13 mouse cellular contexts compared by ENCODE assay signal in the genomic region with DNA sequence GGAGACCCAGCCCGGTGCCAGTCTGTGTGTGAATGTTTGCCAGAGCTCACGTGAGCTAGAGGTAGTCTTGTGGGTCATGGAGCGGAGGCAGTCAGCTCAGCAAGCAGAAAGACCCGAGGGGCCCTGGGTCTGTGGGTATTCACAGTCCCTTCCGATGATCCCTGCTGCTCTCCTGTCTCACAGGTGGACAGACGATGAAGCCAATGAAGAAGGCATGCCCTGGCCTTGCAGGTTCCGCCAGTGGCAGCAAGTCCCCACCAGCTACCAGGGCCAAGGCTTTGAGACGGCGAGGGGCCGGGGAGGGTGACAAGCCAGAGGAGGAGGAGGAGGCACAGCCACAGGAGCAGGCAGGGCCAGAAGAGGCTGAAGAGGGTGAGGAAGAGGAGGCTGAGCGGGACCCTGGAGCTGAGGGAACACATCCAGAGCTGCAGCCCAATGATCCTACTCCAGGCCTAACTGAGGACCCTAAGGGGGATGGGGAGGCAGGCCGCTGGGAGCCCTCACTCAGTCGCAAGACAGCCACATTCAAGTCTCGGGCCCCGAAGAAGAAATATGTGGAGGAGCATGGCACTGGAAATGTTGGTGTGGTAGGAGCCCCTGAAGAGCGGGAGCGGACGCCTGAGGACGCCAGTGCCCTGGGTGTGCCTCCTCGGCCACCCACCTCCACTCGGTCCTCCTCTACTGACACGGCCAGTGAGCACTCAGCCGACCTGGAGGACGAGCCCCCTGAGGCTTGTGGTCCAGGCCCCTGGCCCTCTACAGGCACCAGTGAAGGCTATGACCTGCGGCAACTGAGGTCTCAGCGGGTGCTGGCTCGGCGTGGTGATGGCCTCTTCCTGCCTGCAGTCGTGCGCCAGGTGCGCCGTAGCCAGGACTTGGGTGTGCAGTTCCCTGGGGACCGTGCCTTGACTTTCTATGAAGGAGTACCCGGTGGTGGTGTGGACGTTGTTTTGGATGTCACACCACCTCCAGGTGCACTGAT. TPM values are rescaled to one million over a fixed set of nuclear protein-coding genes. Genes with fewer than 3 reads are reported as not detected.
A peak's percentile ranks its signal among the peaks of the same experiment; 100 is the strongest.
DNase-seq lines count a peak whose midpoint lies in the region; ATAC-seq and TF ChIP-seq lines count a peak whose summit lies in the region.
"Had no signal": no experiment of that assay in that cellular context is flagged by ENCODE, and none has a peak within 500 bp of the region (broad histone marks: within the 10 kb centered on the region; RNA-seq: fewer than 3 reads in every experiment).

No protein-coding gene starts in this region.

- H3K4me1 ChIP-seq in heart, embryonic 13.5 days = peaks cover 71% of the 10 kb centered on the region
- H3K4me1 ChIP-seq in midbrain, embryonic 10.5 days = peaks cover 46% of the 10 kb centered on the region
- peaks cover 30% of the 10 kb centered on the region for H3K4me1 ChIP-seq in midbrain, embryonic 14.5 days (ENCODE audit: control insufficient read depth, insufficient read depth, low read length)
- peaks cover 52% of the 10 kb centered on the region for H3K4me1 ChIP-seq in liver, postnatal 0 days (ENCODE audit: insufficient read depth)

- 86% methylated on average over 35 of the region's 35 CpGs for WGBS in heart, embryonic 13.5 days
- WGBS in midbrain, embryonic 10.5 days = 91% methylated on average over 35 of the region's 35 CpGs
- WGBS in midbrain, embryonic 14.5 days = 90% methylated on average over 35 of the region's 35 CpGs
- 91% methylated on average over 28 of the region's 35 CpGs for WGBS in liver, postnatal 0 days (ENCODE audit: insufficient replicate concordance)

- peaks cover 46% of the 10 kb centered on the region for H3K36me3 ChIP-seq in heart, embryonic 13.5 days
- peaks cover 32% of the 10 kb centered on the region for H3K36me3 ChIP-seq in midbrain, embryonic 10.5 days
- H3K36me3 ChIP-seq in midbrain, embryonic 14.5 days (ENCODE audit: control insufficient read depth, insufficient read depth, low read length) = peaks cover 32% of the 10 kb centered on the region
- peaks cover 20% of the 10 kb centered on the region for H3K36me3 ChIP-seq in liver, postnatal 0 days (replicated peaks; ENCODE audit: insufficient read depth, low read length)

- TF ChIP-seq EP300 in liver, postnatal 0 days (IDR thresholded peaks at IDR 0.05; ENCODE audit: low read depth) = no peak

- H3K9ac ChIP-seq in heart, embryonic 13.5 days = peak overlapping the region; percentile 97
- H3K9ac ChIP-seq in midbrain, embryonic 14.5 days (replicated peaks; ENCODE audit: low read length) = no peak overlapping the region
- H3K9ac ChIP-seq in liver, postnatal 0 days (replicated peaks) = no peak overlapping the region
- H3K9ac ChIP-seq: limb, embryonic 12.5 days had no signal

- no peaks in the 10 kb centered on the region for H3K9me3 ChIP-seq in heart, embryonic 13.5 days
- no peaks in the 10 kb centered on the region for H3K9me3 ChIP-seq in midbrain, embryonic 10.5 days (replicated peaks)
- H3K9me3 ChIP-seq in midbrain, embryonic 14.5 days (ENCODE audit: control insufficient read depth, low read length) = no peaks in the 10 kb centered on the region
- H3K9me3 ChIP-seq in liver, postnatal 0 days (ENCODE audit: low read length) = no peaks in the 10 kb centered on the region
- H3K9me3 ChIP-seq: limb, embryonic 12.5 days had no signal

- H3K4me2 ChIP-seq in heart, embryonic 13.5 days = no peak overlapping the region
- H3K4me2 ChIP-seq in midbrain, embryonic 14.5 days (ENCODE audit: low read length) = no peak overlapping the region
- H3K4me2 ChIP-seq in liver, postnatal 0 days (ENCODE audit: low read depth, low read length) = no peak overlapping the region

- no peak for ATAC-seq in heart, embryonic 13.5 days (ENCODE audit: extremely low read depth, insufficient number of reproducible peaks, low FRiP score, low TSS enrichment)
- ATAC-seq in midbrain, embryonic 14.5 days (ENCODE audit: low FRiP score, low TSS enrichment) = no peak
- ATAC-seq in liver, postnatal 0 days = no peak
- ATAC-seq: inflammation-experienced regulatory T-cells, adult 6 months had no signal

- no peaks in the 10 kb centered on the region for H3K27me3 ChIP-seq in heart, embryonic 13.5 days (replicated peaks)
- H3K27me3 ChIP-seq in midbrain, embryonic 10.5 days (ENCODE audit: low read depth, poor library complexity, severe bottlenecking) = no peaks in the 10 kb centered on the region
- no peaks in the 10 kb centered on the region for H3K27me3 ChIP-seq in midbrain, embryonic 14.5 days (ENCODE audit: control insufficient read depth, insufficient read depth, low read length)
- no peaks in the 10 kb centered on the region for H3K27me3 ChIP-seq in liver, postnatal 0 days (ENCODE audit: insufficient read depth, low read length)
- H3K27me3 ChIP-seq: limb, embryonic 12.5 days had no signal

- no peak for TF ChIP-seq CTCF in liver, postnatal 0 days (IDR thresholded peaks at IDR 0.05; ENCODE audit: low read depth)

- H3K4me3 ChIP-seq in heart, embryonic 13.5 days = no peak overlapping the region
- H3K4me3 ChIP-seq in midbrain, embryonic 10.5 days = peak overlapping the region; percentile 2; the same call in 1 of the 2 replicates
- H3K4me3 ChIP-seq in midbrain, embryonic 14.5 days (replicated peaks; ENCODE audit: low read depth, low read length) = no peak overlapping the region
- no peak overlapping the region for H3K4me3 ChIP-seq in liver, postnatal 0 days (ENCODE audit: low read depth, low read length)

- H3K27ac ChIP-seq in heart, embryonic 13.5 days (replicated peaks) = no peak overlapping the region
- H3K27ac ChIP-seq in midbrain, embryonic 10.5 days (replicated peaks) = 0 out of 2 replicates have a peak overlapping the region, but pooled peaks have one; percentile 39
- no peak overlapping the region for H3K27ac ChIP-seq in midbrain, embryonic 14.5 days (replicated peaks; ENCODE audit: low read depth, low read length)
- no peak overlapping the region for H3K27ac ChIP-seq in liver, postnatal 0 days (ENCODE audit: low read depth)
- H3K27ac ChIP-seq: limb, embryonic 12.5 days had no signal

- DNase-seq in heart, postnatal 4 days = no peak
- DNase-seq in midbrain, embryonic 10.5 days (ENCODE audit: low spot score) = no peak
- DNase-seq in midbrain, embryonic 14.5 days = no peak
- DNase-seq in cerebellum, adult 8-10 months = peak; percentile 45
- peak; percentile 26 for DNase-seq in liver, postnatal 0 days
- DNase-seq in embryo, embryonic 11 days = no peak
- DNase-seq: retina, postnatal 1 day had no signal

RNA-seq across cellular contexts. Expression of a gene that starts 3.4 kb away (rescaled TPM):
- polyA plus RNA-seq in heart, embryonic 13.5 days (2015; fragmentation: Nextera tagmentation; extraction: Ambion mirVana) = 22.9 and 23.4 TPM in 2 replicates
- total RNA-seq in heart, postnatal 4 days (2021) = 100 to 1,000 TPM; 108 to 109 TPM
- 18.5 and 21.7 TPM in 2 replicates for polyA plus RNA-seq in midbrain, embryonic 10.5 days (2016; fragmentation: Nextera tagmentation; extraction: Ambion mirVana)
- polyA plus RNA-seq in midbrain, embryonic 14.5 days (2014; fragmentation: Nextera tagmentation; extraction: Ambion mirVana) = 47.3 and 52.0 TPM in 2 replicates
- 8.9 and 9.7 TPM in 2 replicates for polyA plus RNA-seq in liver, postnatal 0 days (2015; fragmentation: Nextera tagmentation; extraction: Ambion mirVana)

RNA-seq across cellular contexts. Expression of a gene that starts 20.4 kb away (rescaled TPM):
- polyA plus RNA-seq in heart, embryonic 13.5 days (2015; fragmentation: Nextera tagmentation; extraction: Ambion mirVana) = 11.2 and 14.3 TPM in 2 replicates
- 10 to 100 TPM; 47.5 to 53.2 TPM for total RNA-seq in heart, postnatal 4 days (2021)
- 6.9 and 7.3 TPM in 2 replicates for polyA plus RNA-seq in midbrain, embryonic 10.5 days (2016; fragmentation: Nextera tagmentation; extraction: Ambion mirVana)
- 2.2 and 4.8 TPM in 2 replicates for polyA plus RNA-seq in midbrain, embryonic 14.5 days (2014; fragmentation: Nextera tagmentation; extraction: Ambion mirVana)
- polyA plus RNA-seq in liver, postnatal 0 days (2015; fragmentation: Nextera tagmentation; extraction: Ambion mirVana) = 4.6 and 5.2 TPM in 2 replicates

RNA-seq across cellular contexts. Expression of a gene that starts 26.8 kb away (rescaled TPM):
- 145 and 154 TPM in 2 replicates for polyA plus RNA-seq in heart, embryonic 13.5 days (2015; fragmentation: Nextera tagmentation; extraction: Ambion mirVana)
- 10 to 100 TPM; 37.5 to 38.4 TPM for total RNA-seq in heart, postnatal 4 days (2021)
- polyA plus RNA-seq in midbrain, embryonic 10.5 days (2016; fragmentation: Nextera tagmentation; extraction: Ambion mirVana) = 293 and 325 TPM in 2 replicates
- polyA plus RNA-seq in midbrain, embryonic 14.5 days (2014; fragmentation: Nextera tagmentation; extraction: Ambion mirVana) = 630 and 836 TPM in 2 replicates
- polyA plus RNA-seq in liver, postnatal 0 days (2015; fragmentation: Nextera tagmentation; extraction: Ambion mirVana) = 23.4 and 25.4 TPM in 2 replicates

RNA-seq across cellular contexts. Expression of a gene that starts 30.3 kb away (rescaled TPM):
- 0.23 and 0.39 TPM in 2 replicates for polyA plus RNA-seq in heart, embryonic 13.5 days (2015; fragmentation: Nextera tagmentation; extraction: Ambion mirVana)
- not detected for total RNA-seq in heart, postnatal 4 days (2021)
- 1.1 and 1.4 TPM in 2 replicates for polyA plus RNA-seq in midbrain, embryonic 10.5 days (2016; fragmentation: Nextera tagmentation; extraction: Ambion mirVana)
- 3.0 and 3.2 TPM in 2 replicates for polyA plus RNA-seq in midbrain, embryonic 14.5 days (2014; fragmentation: Nextera tagmentation; extraction: Ambion mirVana)
- not detected in 2 replicates for polyA plus RNA-seq in liver, postnatal 0 days (2015; fragmentation: Nextera tagmentation; extraction: Ambion mirVana)
- total RNA-seq: adrenal gland, adult 18-20 months; granulocyte monocyte progenitor cell, adult 5-6 weeks had no signal
- polyA plus RNA-seq: erythroblast, embryonic 14.5 days; inflammation-experienced regulatory T-cells, adult 6 months had no signal

RNA-seq across cellular contexts. Expression of a gene that starts 33.3 kb away (rescaled TPM):
- 7.8 and 8.2 TPM in 2 replicates for polyA plus RNA-seq in heart, embryonic 13.5 days (2015; fragmentation: Nextera tagmentation; extraction: Ambion mirVana)
- total RNA-seq in heart, postnatal 4 days (2021) = 10 to 100 TPM; 68.2 to 70.9 TPM
- 9.3 and 10.5 TPM in 2 replicates for polyA plus RNA-seq in midbrain, embryonic 10.5 days (2016; fragmentation: Nextera tagmentation; extraction: Ambion mirVana)
- 20.7 and 26.0 TPM in 2 replicates for polyA plus RNA-seq in midbrain, embryonic 14.5 days (2014; fragmentation: Nextera tagmentation; extraction: Ambion mirVana)
- 4.3 and 5.1 TPM in 2 replicates for polyA plus RNA-seq in liver, postnatal 0 days (2015; fragmentation: Nextera tagmentation; extraction: Ambion mirVana)

Comparison
In these comparisons a context has a peak if more than half of its experiments do, and no peak if none do; other contexts are left out.
1. DNase-seq: peak in cerebellum, adult 8-10 months (single experiment) and liver, postnatal 0 days (single experiment); none in heart, postnatal 4 days (single experiment), midbrain, embryonic 10.5 days (single experiment), midbrain, embryonic 14.5 days (single experiment) and embryo, embryonic 11 days (single experiment).